Mouse (Mus musculus) T-helper 2 cell (primary cell): ENCODE results near the gene Sde2.

Experiments
- in situ Hi-C: fragments of 300-600 bp; cut with MboI, MseI; formaldehyde crosslinking; loops from one replicate; pipeline ENCODE4 v1.15.1; 2025; ENCODE audit warnings: high pct_unique_total_duplicates

Gene Sde2

DNA sequence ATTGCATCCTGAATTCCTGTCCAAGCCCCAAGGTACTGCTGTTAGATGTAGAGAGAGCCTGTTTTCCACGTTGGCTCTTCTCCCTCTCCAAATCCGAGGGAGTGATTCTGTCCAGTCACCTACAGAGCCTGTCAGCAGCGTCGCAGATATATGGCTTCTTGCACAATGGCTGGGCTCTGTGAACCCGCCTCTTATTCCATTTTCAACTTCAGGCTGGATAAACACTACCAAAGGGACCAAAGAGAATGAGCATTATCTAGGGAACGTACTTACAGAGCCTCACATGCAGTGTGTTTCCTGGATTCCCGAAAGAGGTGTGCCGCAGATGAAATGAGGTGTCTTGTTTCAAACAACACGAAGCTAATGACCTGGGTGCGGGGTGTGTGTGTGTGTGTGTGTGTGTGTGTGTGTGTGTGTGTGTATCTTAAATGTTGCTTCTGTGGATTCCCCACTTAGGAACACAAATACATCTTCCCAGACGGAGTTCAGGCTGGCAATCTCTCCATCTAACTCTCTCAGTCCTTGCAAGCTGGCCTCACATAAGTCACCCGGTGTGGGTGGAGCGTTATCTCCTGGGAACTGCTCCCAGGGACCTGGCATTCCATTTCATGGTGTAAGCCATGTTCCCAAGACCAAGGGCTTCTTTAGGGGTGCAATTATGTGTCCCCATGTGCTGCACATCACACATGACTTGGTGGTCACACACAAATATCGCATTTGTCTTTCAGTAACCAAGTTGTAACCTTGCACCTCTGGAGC is 20.2 kb upstream of the Sde2 start:
- in situ Hi-C loops = loop anchor here (25.0 kb wide), 1 partner anchor 1682 kb away; the partner anchor contains the start of gene Capn2

DNA sequence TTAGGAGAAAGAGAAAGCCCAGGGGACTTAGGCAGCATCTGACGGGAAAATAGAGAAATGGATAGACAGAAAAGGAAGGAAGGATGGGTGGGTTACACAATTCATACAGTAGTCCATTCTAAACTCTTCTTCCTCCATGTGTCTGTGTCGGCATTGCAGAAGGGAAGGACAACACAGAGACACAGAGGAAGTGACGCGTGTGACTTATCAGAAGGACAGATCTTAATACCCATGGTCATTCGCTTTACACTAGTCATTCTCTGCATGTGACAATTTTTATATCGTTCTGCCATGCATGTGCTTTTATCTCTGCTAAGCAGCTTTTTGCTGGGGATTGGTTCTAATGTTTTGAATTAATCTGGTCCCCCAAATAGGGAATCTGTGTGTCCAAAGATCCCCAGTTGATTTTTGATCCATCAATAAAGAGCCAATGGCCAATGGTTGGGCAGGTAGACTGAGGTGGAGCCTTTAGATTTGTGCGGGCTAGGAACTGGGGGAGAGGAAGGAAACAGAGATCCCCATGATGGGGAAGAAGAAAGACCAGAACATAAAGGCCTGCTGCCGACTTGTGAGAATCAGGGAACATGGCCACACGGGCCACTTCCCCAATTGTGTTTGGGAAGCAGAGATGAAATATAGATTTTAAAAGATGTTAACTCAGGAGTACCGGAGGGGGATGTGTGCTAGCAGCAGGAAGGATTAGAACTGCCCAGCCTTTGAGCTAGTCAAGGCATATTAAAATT is 15.5 kb upstream of the Sde2 start:
- in situ Hi-C loops = loop anchor here (25.0 kb wide), 1 partner anchor 1677 kb away; the partner anchor contains the start of gene Capn2

DNA sequence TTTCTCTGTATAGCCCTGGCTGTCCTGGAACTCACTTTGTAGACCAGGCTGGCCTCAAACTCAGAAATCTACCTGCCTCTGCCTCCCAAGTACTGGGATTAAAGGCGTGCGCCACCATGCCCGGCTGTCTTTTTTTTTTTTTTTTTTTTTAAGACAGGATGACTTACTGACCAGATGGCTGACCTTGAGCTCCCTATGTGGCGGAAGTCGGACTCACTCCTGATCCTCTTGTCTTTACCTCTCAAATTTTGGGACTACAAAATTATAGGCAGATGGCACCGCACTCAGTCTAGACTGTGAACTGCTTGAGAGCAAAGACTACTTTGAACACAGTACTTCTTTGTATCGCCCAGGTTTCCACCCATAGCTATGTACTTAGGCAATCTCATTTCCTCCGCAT is 14.5 kb upstream of the Sde2 start:
- in situ Hi-C loops = loop anchor here (25.0 kb wide), 1 partner anchor 1676 kb away; the partner anchor contains the start of gene Capn2

- in situ Hi-C loops = loop anchor here (25.0 kb wide), 1 partner anchor 1675 kb away; the partner anchor contains the start of gene Capn2
Measured at GRCm38 (mm10) chr1:180837186-180837585, 13.7 kb upstream of the Sde2 start.

DNA sequence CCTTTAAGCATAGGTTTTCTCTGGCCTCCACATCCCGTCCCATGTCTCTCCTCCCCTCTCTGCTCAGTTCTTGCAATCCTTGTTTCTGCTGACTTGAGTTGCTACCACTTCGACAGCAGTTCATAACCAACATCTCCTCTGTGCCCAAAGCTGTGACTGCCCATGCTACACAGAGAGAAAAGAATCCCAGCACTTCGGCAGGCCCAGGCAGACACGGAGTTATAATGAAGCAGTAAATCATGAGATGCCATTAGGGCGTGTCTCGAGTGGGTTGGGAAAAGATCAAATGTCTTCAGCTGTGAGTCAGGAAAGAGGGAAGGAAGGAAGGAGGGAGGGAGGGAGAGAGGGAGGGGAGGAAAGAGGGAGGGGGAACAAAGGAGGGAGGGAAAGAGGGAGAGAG is 12.9 kb upstream of the Sde2 start:
- in situ Hi-C loops = loop anchor here (25.0 kb wide), 1 partner anchor 1674 kb away; the partner anchor contains the start of gene Capn2

- in situ Hi-C loops = loop anchor here (25.0 kb wide), 1 partner anchor 1673 kb away; the partner anchor contains the start of gene Capn2
Measured at GRCm38 (mm10) chr1:180839201-180839910, 11.6 kb upstream of the Sde2 start.

GRCm38 (mm10) chr1:180841561-180842300 is 9.2 kb upstream of the Sde2 start:
- in situ Hi-C loops = loop anchor here (25.0 kb wide), 1 partner anchor 1671 kb away; the partner anchor contains the start of gene Capn2

DNA sequence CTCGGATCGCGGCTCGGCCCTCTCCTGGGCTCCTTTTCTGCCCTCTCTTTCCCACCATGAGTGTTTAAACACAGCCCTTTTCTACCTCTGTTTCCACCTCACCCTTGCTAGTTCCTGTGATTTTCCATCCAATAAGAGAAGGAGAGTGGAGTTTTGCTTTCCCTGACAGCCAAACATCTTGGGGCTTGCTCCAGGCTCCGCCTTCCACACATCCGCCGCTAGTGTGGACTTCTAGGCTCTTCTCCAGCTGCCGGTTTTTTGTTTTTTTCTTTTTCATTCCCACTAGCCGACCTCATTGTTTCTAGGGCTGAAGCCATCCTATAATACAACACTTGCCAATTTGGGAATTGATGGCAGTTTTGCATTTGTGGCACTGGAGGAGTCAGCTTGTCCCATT is 2.8 kb upstream of the Sde2 start:
- in situ Hi-C loops = loop anchor here (25.0 kb wide), 1 partner anchor 1664 kb away; the partner anchor contains the start of gene Capn2

GRCm38 (mm10) chr1:180848511-180849241 is 2.3 kb upstream of the Sde2 start:
- in situ Hi-C loops = loop anchor here (25.0 kb wide), 1 partner anchor 1664 kb away; the partner anchor contains the start of gene Capn2

DNA sequence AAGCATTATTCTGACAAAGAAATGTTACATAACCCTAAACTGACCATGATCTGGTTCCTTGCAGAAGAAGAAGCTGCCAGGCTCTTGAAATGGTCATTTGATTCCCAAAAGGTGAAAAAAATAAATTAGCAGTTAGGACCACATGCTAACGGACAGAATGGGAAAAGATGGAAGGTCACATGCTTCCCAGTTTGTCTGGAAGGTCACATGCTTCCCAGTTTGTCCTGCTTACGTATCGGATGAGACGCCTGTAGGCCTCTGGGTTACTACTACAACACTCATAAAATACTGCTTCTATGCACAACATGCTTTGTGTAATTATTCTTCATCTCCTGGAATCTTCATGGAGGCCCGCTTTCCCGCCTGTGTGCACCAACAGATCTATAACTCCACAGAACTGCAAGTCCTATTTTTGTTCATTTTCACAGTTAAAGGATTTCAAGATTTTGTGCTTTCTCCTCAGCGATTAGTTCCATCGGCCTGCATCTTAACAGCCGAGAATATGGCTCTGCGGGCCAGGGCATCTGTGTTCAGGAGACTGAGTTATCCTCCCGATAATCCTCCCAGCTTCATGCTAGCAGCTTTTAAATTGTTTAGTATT is 1.1 kb upstream of the Sde2 start:
- in situ Hi-C loops = loop anchor here (25.0 kb wide), 2 partner anchors 1062 to 1662 kb away; partner anchors contain the start of gene Capn2

GRCm38 (mm10) chr1:180858763-180859162 is 7.8 kb downstream of the Sde2 start:
- in situ Hi-C loops = loop anchor here (25.0 kb wide), 1 partner anchor 1071 kb away; no protein-coding TSS in a partner anchor

- in situ Hi-C loops = loop anchor here (25.0 kb wide), 1 partner anchor 1073 kb away; no protein-coding TSS in a partner anchor
Measured at GRCm38 (mm10) chr1:180860030-180860429, 9.1 kb downstream of the Sde2 start.

GRCm38 (mm10) chr1:180863606-180864005 is 12.7 kb downstream of the Sde2 start:
- in situ Hi-C loops = loop anchor here (25.0 kb wide), 1 partner anchor 1076 kb away; no protein-coding TSS in a partner anchor

DNA sequence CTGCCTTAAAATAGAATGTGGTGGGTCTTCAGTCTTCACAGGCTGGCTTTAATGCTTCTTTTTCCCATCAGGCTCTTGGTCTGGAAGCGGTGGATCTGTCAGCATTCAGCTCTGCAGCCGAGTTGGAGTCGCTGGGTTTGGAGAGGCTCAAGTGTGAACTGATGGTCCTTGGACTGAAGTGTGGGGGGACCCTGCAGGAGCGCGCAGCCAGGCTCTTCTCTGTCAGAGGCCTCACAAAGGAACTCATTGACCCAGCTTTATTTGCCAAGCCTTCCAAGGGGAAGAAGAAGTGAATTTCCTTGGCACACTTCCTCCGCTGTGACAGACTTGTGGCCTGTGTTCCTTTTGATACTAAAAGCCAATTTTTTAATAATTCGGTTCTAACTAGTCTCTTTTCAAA is 15.1 kb downstream of the Sde2 start:
- in situ Hi-C loops = loop anchor here (25.0 kb wide), 1 partner anchor 1079 kb away; no protein-coding TSS in a partner anchor

- in situ Hi-C loops = loop anchor here (25.0 kb wide), 1 partner anchor 1083 kb away; no protein-coding TSS in a partner anchor
Measured at GRCm38 (mm10) chr1:180870122-180870650, 19.3 kb downstream of the Sde2 start.

DNA sequence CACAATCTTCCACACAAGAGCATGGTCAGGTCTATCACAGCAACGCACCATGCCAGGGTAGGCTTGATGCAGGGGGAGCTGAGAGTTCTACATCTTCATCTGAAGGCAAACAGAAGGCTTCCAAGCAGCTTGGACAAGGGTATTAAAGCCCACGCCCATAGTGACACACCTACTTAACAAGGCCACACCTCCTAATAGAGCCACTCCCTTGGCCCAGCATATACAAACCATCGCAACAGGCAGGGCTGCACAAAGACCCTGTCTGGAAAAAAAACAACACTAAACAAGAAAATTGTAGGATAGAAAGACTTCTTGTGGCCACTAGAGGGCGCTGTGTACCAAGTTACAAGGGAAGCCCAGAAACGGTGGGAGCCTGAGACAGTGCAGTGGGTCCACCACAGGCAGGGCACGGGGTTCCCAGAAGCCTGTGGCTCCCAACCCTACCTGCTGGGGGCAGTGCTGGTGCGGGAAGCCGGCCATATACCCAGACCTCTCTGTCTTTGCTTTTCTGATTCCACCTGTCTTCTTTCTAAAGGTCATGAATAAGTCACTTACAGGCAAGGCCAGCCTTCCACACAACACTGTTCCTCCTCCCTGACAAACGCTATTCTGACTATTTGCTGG is 23.0 kb downstream of the Sde2 start:
- in situ Hi-C loops = loop anchor here (25.0 kb wide), 1 partner anchor 1087 kb away; no protein-coding TSS in a partner anchor

- in situ Hi-C loops = loop anchor here (25.0 kb wide), 1 partner anchor 1087 kb away; no protein-coding TSS in a partner anchor
Measured at GRCm38 (mm10) chr1:180874615-180875014, 23.7 kb downstream of the Sde2 start.

- in situ Hi-C loops = no loop called here
Measured at GRCm38 (mm10) chr1:180875126-180875525, 24.2 kb downstream of the Sde2 start.
